Mouse (Mus musculus) olfactory bulb, adult 2 months (tissue): ENCODE results near the gene Bap1. TPM values are rescaled to one million over a fixed set of nuclear protein-coding genes. Genes with fewer than 3 reads are reported as not detected.

Source experiments
- H3K27ac ChIP-seq: fragments of 200-500 bp; 2 replicates; pipeline ENCODE4 v1.5.1; 2012; ENCODE audit warnings: low read depth, low read length; ENCODE audit not compliant: insufficient read depth
- H3K4me1 ChIP-seq: fragments of 200-500 bp; 2 replicates; pipeline ENCODE4 v1.6.1; 2012; ENCODE audit warnings: low read length; ENCODE audit not compliant: control insufficient read depth, insufficient read depth
- H3K4me3 ChIP-seq: fragments of 200-500 bp; 2 replicates; pipeline ENCODE4 v1.5.1; 2012; ENCODE audit warnings: mild to moderate bottlenecking, low read depth, low read length, moderate library complexity; ENCODE audit not compliant: insufficient read depth
- CTCF ChIP-seq: fragments of 200-500 bp; IDR thresholded peaks from 2 replicates; pipeline ENCODE4 v1.5.1; 2012; ENCODE audit warnings: low read depth, mild to moderate bottlenecking, low read length, moderate library complexity; ENCODE audit not compliant: insufficient read depth
- POLR2A ChIP-seq: fragments of 200-500 bp; IDR thresholded peaks from 2 replicates; pipeline ENCODE4 v1.6.1; 2012; ENCODE audit warnings: mild to moderate bottlenecking, low read depth, low read length, moderate library complexity; ENCODE audit not compliant: insufficient read depth
- WGBS: fragments of 180-500 bp; shearing (Covaris S2); methylation state at CpG from one replicate; pipeline ENCODE4 v1.1.7; 2018; 5-methylcytosine and 5-hydroxymethylcytosine counted together
- polyA plus RNA-seq: library from polyadenylated mRNA; stranded (reverse); fragments of >200 nt; gene quantifications from 2 replicates; pipeline ENCODE4 v1.2.4, GENCODE M21; 2012; ENCODE audit warnings: low replicate concordance; ENCODE audit not compliant: missing spikeins, insufficient read depth, insufficient read length

Gene Bap1
- polyA plus RNA-seq, 1 experiment = not detected

DNA sequence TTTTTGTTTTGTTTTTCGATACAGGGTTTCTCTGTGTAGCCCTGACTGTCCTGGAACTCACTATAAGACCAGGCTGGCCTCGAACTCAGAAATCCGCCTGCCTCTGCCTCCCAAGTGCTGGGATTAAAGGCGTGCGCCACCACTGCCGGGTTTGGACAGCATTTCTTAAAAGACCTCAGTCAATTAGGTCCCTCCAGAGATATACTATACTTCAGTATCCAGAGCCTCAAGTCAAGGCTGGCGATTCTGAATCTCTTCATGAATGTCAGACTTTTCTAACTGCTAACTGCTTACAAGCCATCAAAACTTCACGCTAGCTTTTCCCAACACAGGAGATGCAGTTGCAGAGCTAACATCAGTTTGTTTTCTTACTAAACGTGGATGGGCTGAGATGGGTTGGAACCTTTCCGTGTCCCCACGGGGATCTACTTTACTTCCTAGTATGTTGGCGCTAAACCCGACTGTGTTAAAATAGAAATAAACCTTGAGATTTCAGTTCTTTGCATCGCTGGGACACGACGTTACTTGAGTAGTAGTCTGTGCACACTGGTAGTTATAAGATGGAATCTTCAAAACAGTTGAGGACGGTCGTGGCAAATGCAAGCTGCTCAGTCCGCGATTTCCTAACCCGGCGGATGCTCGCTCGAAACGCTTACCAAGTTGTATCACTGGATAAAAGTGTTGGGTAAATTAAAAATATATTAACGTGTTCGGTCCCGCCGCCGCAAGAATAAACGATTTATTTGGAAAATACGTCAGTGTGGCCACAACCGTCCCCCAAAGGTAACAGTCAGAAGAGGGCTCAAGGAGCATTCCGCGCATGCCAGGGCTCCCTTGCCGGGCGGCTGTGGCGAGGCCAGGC is 797 bp upstream of the Bap1 start:
- peak overlapping the region; percentile 93 for H3K27ac ChIP-seq
- 15% methylated on average over 38 of the region's 38 CpGs for WGBS
- TF ChIP-seq POLR2A = no peak
- TF ChIP-seq CTCF = no peak
- H3K4me3 ChIP-seq = peak overlapping the region; percentile 86
- H3K4me1 ChIP-seq = peaks cover 2% of the 10 kb centered on the region; the same call in 1 of the 2 replicates

GRCm38 (mm10) chr14:31251626-31252025 is 376 bp downstream of the Bap1 start:
- Histone ChIP-seq H3K4me1 (peaks cover 2% of the 10 kb centered on the region; the same call in 1 of the 2 replicates), H3K4me3 (peak overlapping the region; percentile 86), H3K27ac (0 out of 2 replicates have a peak overlapping the region, but pooled peaks have one; percentile 3)
- TF ChIP-seq POLR2A = no peak
- no peak for TF ChIP-seq CTCF
- 1% methylated on average over 18 of the region's 18 CpGs for WGBS

DNA sequence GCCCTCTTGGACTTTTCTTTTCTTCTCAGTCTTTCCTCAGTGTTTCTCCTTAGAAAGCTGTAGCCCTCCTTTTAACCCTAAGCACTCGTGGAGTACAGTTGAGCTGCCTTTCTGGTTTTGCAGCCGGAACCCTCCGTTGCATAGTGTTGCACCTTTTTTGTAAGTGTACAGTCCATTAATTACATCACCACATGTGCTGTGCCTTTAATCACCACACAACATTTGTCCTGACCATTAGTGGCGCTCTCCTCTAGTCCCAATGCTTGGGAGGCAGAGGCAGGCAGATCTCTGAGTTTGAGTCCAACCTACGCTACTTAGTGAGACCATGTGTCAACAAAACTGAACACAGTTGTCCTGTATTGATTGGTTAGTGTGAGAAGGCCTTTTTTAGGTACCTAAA is 841 bp downstream of the Bap1 start:
- Histone ChIP-seq H3K4me3 (peak overlapping the region; percentile 86), H3K27ac (no peak overlapping the region), H3K4me1 (peaks cover 2% of the 10 kb centered on the region; the same call in 1 of the 2 replicates)
- 80% methylated on average over 5 of the region's 5 CpGs for WGBS
- TF ChIP-seq CTCF (no peak), POLR2A (no peak)

DNA sequence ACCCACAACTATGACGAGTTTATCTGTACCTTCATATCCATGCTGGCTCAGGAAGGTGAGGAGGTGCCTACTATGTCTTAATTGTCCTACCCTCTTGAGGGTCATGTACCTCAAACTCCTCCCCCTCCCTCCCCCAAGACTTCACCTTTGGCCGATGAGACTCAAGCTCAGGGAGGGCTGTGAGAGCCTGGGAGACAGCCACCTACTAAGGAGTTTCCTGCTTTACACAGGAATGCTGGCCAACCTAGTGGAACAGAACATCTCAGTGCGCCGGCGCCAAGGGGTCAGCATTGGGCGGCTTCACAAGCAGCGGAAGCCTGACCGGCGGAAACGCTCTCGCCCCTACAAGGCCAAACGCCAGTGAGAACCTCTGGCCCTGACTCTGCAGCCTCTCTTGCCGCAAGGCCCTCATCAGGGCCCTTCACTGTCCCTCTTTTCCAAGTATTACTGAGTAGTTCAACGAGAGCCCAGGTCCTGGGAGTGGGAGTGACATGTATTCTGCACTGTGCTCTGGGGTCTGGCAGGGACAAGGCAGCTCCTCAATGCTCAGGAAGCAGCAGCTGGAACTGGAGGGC is 7.3 kb downstream of the Bap1 start:
- H3K4me1 ChIP-seq = no peaks in the 10 kb centered on the region
- 91% methylated on average over 14 of the region's 14 CpGs for WGBS

DNA sequence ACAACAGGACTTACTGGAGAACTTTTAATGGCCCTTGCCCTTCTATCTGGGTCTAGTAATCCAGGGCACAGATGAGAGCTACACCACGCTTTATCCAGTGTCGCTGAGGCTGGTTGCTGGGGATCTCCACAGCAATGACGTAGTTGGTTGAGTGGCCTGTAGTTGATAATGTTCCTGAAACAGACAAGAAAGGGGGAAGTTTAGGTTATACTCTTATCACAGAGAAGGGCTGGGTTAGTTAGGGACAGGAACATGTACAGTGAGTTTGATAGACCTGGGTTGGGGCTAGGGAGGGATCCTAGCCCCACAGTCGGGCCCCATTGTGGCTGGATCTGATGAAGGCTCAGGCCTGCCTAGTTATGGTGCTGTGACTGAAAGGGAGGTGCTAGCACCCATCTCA is 9.1 kb downstream of the Bap1 start:
- Histone ChIP-seq H3K4me1 (no peaks in the 10 kb centered on the region), H3K4me3 (no peak overlapping the region), H3K27ac (no peak overlapping the region)
- 94% methylated on average over 4 of the region's 4 CpGs for WGBS
- TF ChIP-seq POLR2A (no peak), CTCF (no peak)

More for the DNA sequence above, 7.3 kb downstream of the Bap1 start:
- no peak overlapping the region for H3K4me3 ChIP-seq
- TF ChIP-seq POLR2A = no peak
- no peak for TF ChIP-seq CTCF
- no peak overlapping the region for H3K27ac ChIP-seq

- H3K4me1 ChIP-seq = no peaks in the 10 kb centered on the region
- H3K4me3 ChIP-seq = no peak overlapping the region
- WGBS = 90% methylated on average over 9 of the region's 9 CpGs
- no peak for TF ChIP-seq POLR2A
- no peak for TF ChIP-seq CTCF
- no peak overlapping the region for H3K27ac ChIP-seq
Measured at GRCm38 (mm10) chr14:31260932-31261331, 9.7 kb downstream of the Bap1 start.

DNA sequence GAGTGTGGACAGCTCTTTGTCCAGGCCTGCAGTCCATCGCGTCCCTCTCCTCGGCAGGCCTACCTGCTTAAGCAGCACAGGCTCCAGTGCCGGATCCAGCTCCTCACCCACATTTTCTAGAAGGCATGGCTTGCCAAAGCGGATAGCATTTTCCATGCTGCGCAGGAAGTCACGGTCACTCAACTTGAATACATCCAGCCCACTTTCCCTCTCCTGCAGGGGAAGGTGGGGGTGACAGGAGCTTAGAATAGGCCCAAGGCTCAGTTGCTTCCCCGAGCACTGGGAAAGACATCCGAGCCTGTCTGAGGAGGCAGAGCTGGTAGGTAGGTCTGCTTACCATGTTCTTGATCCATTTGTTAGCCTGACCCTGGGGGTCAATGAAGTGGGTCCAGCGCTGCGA is 16.4 kb downstream of the Bap1 start:
- Histone ChIP-seq H3K4me1 (peaks cover 27% of the 10 kb centered on the region), H3K27ac (peak overlapping the region; percentile 79), H3K4me3 (no peak overlapping the region)
- TF ChIP-seq CTCF (no peak), POLR2A (no peak)
- 84% methylated on average over 11 of the region's 11 CpGs for WGBS

DNA sequence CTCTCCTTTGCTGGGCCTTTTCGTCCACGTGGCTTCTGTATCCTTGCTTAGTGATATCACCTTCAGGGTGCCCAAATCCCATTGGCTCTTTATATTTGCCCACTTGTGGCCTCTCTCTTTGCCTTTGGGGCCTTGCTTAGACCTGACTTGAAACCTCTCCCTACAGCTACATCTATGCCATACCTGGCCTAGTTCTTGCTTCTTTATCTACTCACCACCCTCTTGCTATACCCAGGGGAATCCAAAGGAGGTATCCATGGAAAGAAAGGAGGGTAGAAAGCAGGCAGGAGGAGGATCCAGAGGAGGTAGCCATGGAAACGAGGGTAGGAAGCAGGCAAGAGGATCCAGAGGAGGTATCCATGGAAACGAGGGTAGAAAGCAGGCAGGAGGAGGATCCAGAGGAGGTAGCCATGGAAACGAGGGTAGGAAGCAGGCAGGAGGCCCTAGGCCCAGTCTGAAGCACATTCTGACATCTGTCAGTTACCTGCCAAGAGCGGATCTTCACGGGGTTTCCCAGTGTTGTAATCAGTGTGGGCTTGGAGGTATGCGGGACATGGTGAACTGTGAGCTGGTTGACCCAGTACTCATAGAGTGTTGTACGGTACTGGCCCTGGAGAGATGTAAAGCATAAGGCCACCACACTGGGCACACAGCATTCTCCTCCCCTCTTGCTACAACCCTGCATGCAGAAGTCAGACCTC is 17.2 kb downstream of the Bap1 start:
- 24% methylated on average over 9 of the region's 9 CpGs for WGBS
- Histone ChIP-seq H3K4me3 (no peak overlapping the region), H3K4me1 (peaks cover 27% of the 10 kb centered on the region), H3K27ac (peak overlapping the region; percentile 79)
- TF ChIP-seq POLR2A (no peak), CTCF (no peak)
